26 mouse cellular contexts compared by ENCODE assay signal in the genomic region with DNA sequence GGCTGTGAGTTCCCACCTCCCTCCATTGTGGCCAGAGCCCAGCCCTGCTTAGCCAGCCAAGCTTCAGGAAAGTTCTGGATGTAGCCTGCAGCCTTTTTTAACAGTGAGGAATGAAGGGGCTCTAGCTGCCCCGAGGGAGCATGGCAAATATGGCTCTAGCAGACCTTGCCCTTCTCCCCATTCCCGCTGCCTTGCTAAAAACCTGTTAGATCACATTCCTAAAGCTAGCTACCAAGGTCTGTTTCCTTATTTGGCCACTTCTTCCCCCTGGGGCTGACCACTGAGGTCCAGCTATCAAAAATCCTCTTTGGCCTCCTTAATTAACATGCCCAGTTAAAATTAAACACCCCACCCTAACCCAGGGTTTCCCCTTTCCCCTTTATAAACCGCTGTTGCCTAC. TPM values are rescaled to one million over a fixed set of nuclear protein-coding genes. Genes with fewer than 3 reads are reported as not detected.
DNase-seq lines count a peak whose midpoint lies in the region; ATAC-seq lines count a peak whose summit lies in the region.
"Had no signal": no experiment of that assay in that cellular context is flagged by ENCODE, and none has a peak within 500 bp of the region (broad histone marks: within the 10 kb centered on the region; RNA-seq: fewer than 3 reads in every experiment).

No protein-coding gene starts in this region.

- H3K36me3 ChIP-seq in lung, embryonic 16.5 days (ENCODE audit: control insufficient read depth, insufficient read depth, low read length) = no peaks in the 10 kb centered on the region
- no peaks in the 10 kb centered on the region for H3K36me3 ChIP-seq in kidney, embryonic 15.5 days
- H3K36me3 ChIP-seq in limb, embryonic 10.5 days = no peaks in the 10 kb centered on the region
- H3K36me3 ChIP-seq: embryonic facial prominence, embryonic 15.5 days; heart, embryonic 12.5 days; hindbrain, embryonic 15.5 days; limb, embryonic 13.5 days; liver, embryonic 13.5 days; neural tube, embryonic 12.5 days had no signal

- H3K27ac ChIP-seq in lung, embryonic 16.5 days (ENCODE audit: low read length) = peak overlapping the region; percentile 61
- H3K27ac ChIP-seq in kidney, embryonic 15.5 days = peak overlapping the region; percentile 75
- H3K27ac ChIP-seq in limb, embryonic 10.5 days = 0 out of 2 replicates have a peak overlapping the region, but pooled peaks have one; percentile 26
- H3K27ac ChIP-seq: embryonic facial prominence, embryonic 15.5 days; hindbrain, embryonic 15.5 days; limb, embryonic 13.5 days; liver, embryonic 13.5 days; macrophage; neural tube, embryonic 12.5 days had no signal

- H3K9ac ChIP-seq in lung, embryonic 16.5 days (ENCODE audit: low read length) = 0 out of 2 replicates have a peak overlapping the region, but pooled peaks have one; percentile 5
- no peak overlapping the region for H3K9ac ChIP-seq in kidney, embryonic 15.5 days
- H3K9ac ChIP-seq: embryonic facial prominence, embryonic 15.5 days; heart, embryonic 12.5 days; hindbrain, embryonic 15.5 days; limb, embryonic 13.5 days; liver, embryonic 13.5 days; neural tube, embryonic 12.5 days had no signal

- no peaks in the 10 kb centered on the region for H3K27me3 ChIP-seq in lung, embryonic 16.5 days (ENCODE audit: control insufficient read depth, insufficient read depth, low read depth, low read length)
- no peaks in the 10 kb centered on the region for H3K27me3 ChIP-seq in kidney, embryonic 15.5 days
- H3K27me3 ChIP-seq in limb, embryonic 10.5 days (ENCODE audit: low read depth, poor library complexity, severe bottlenecking) = no peaks in the 10 kb centered on the region
- H3K27me3 ChIP-seq: embryonic facial prominence, embryonic 15.5 days; hindbrain, embryonic 15.5 days; limb, embryonic 13.5 days; liver, embryonic 13.5 days; neural tube, embryonic 12.5 days had no signal

- no peak overlapping the region for H3K4me2 ChIP-seq in lung, embryonic 16.5 days (ENCODE audit: low read depth, low read length)
- H3K4me2 ChIP-seq in kidney, embryonic 15.5 days = no peak overlapping the region
- H3K4me2 ChIP-seq: embryonic facial prominence, embryonic 15.5 days; heart, embryonic 12.5 days; hindbrain, embryonic 15.5 days; limb, embryonic 13.5 days; liver, embryonic 13.5 days; midbrain, embryonic 11.5 days; neural tube, embryonic 12.5 days had no signal

- ATAC-seq in lung, embryonic 16.5 days (ENCODE audit: low read depth) = peak; percentile 71; the same call in 1 of the 2 replicates
- peak; percentile 43; the same call in 1 of the 2 replicates for ATAC-seq in kidney, embryonic 15.5 days (replicated peaks; ENCODE audit: low FRiP score)
- ATAC-seq: Patski had no signal

- no peak for DNase-seq in lung, postnatal 14 days
- DNase-seq in kidney, adult 18-20 months = peak; percentile 16
- DNase-seq in limb, embryonic 10.5 days (ENCODE audit: low spot score) = no peak
- no peak for DNase-seq in layer of hippocampus, postnatal 36 days
- no peak for DNase-seq in cerebellum, postnatal 14 days
- DNase-seq in gastrocnemius, postnatal 4 days (ENCODE audit: low spot score in 2 of 2) = no peak
- DNase-seq: adrenal gland, adult 8-10 months; cerebellum, adult 9-11 months; heart, adult 11 months; liver, embryonic 13.5 days; right cerebral cortex, adult 18-20 months; thymus, adult 18-20 months; thymus, postnatal 4 days had no signal

- whole genome bisulfite sequencing in lung, embryonic 16.5 days = 41% methylated on average over 3 of the region's 3 CpGs
- 45% methylated on average over 3 of the region's 3 CpGs for WGBS in kidney, embryonic 15.5 days
- WGBS in limb, embryonic 10.5 days = 65% methylated on average over 3 of the region's 3 CpGs

- no peaks in the 10 kb centered on the region for H3K9me3 ChIP-seq in lung, embryonic 16.5 days (ENCODE audit: control insufficient read depth, low read length)
- H3K9me3 ChIP-seq in kidney, embryonic 15.5 days (replicated peaks) = no peaks in the 10 kb centered on the region
- H3K9me3 ChIP-seq in limb, embryonic 10.5 days (replicated peaks) = no peaks in the 10 kb centered on the region
- H3K9me3 ChIP-seq: embryonic facial prominence, embryonic 15.5 days; heart, embryonic 12.5 days; hindbrain, embryonic 15.5 days; limb, embryonic 13.5 days; liver, embryonic 13.5 days; neural tube, embryonic 12.5 days had no signal

- H3K4me1 ChIP-seq in lung, embryonic 16.5 days (replicated peaks; ENCODE audit: control insufficient read depth, insufficient read depth, low read length) = peaks cover 4% of the 10 kb centered on the region; the same call in 1 of the 2 replicates
- H3K4me1 ChIP-seq in kidney, embryonic 15.5 days = peaks cover 8% of the 10 kb centered on the region; the same call in 1 of the 2 replicates
- H3K4me1 ChIP-seq in limb, embryonic 10.5 days = 0 out of 2 replicates have a peak, but pooled peaks cover 6% of the 10 kb centered on the region
- H3K4me1 ChIP-seq: heart, embryonic 12.5 days; hindbrain, embryonic 15.5 days; limb, embryonic 13.5 days; neural tube, embryonic 12.5 days had no signal

- no peak overlapping the region for H3K4me3 ChIP-seq in lung, embryonic 16.5 days (ENCODE audit: low read length)
- no peak overlapping the region for H3K4me3 ChIP-seq in kidney, embryonic 15.5 days (replicated peaks)
- no peak overlapping the region for H3K4me3 ChIP-seq in limb, embryonic 10.5 days
- H3K4me3 ChIP-seq: embryonic facial prominence, embryonic 15.5 days; heart, embryonic 12.5 days; hindbrain, embryonic 15.5 days; limb, embryonic 13.5 days; liver, embryonic 13.5 days; neural tube, embryonic 12.5 days had no signal

RNA-seq across cellular contexts. Expression of gene Cd22, which starts 12.4 kb away (rescaled TPM):
- polyA plus RNA-seq in lung, embryonic 16.5 days (2015; fragmentation: Nextera tagmentation; extraction: Ambion mirVana) = 0.15 and 0.16 TPM in 2 replicates
- polyA plus RNA-seq in kidney, embryonic 15.5 days (2015; fragmentation: Nextera tagmentation; extraction: Ambion mirVana) = 0.12 and 0.19 TPM in 2 replicates
- polyA plus RNA-seq in limb, embryonic 10.5 days (2016; fragmentation: Nextera tagmentation; extraction: Ambion mirVana) = 0.59 TPM in 1 of 2 replicates, not detected in the other
- total RNA-seq in layer of hippocampus, postnatal 36 days (2021) = not detected
- under 1 TPM; 0.54 to 0.81 TPM for total RNA-seq in gastrocnemius, postnatal 4 days (2021)
- total RNA-seq: gastrocnemius, adult 18-20 months; layer of hippocampus, postnatal 10 days had no signal
- polyA plus RNA-seq: heart, embryonic 12.5 days; midbrain, embryonic 11.5 days; neural tube, embryonic 12.5 days; Patski had no signal

RNA-seq across cellular contexts. Expression of gene Mag, which starts 22.2 kb away (rescaled TPM):
- 0.23 and 0.28 TPM in 2 replicates for polyA plus RNA-seq in lung, embryonic 16.5 days (2015; fragmentation: Nextera tagmentation; extraction: Ambion mirVana)
- polyA plus RNA-seq in kidney, embryonic 15.5 days (2015; fragmentation: Nextera tagmentation; extraction: Ambion mirVana) = 0.39 and 0.61 TPM in 2 replicates
- 0.21 TPM in 1 of 2 replicates, not detected in the other for polyA plus RNA-seq in limb, embryonic 10.5 days (2016; fragmentation: Nextera tagmentation; extraction: Ambion mirVana)
- 100 to 1,000 TPM; 196 to 197 TPM for total RNA-seq in layer of hippocampus, postnatal 36 days (2021)
- total RNA-seq in gastrocnemius, postnatal 4 days (2021) = 10 to 100 TPM; 11.8 to 12.3 TPM
- polyA plus RNA-seq: heart, embryonic 12.5 days; Patski had no signal

RNA-seq across cellular contexts. Expression of gene Ffar1, which starts 31.2 kb away (rescaled TPM):
- polyA plus RNA-seq in lung, embryonic 16.5 days (2015; fragmentation: Nextera tagmentation; extraction: Ambion mirVana) = not detected in 2 replicates
- polyA plus RNA-seq in kidney, embryonic 15.5 days (2015; fragmentation: Nextera tagmentation; extraction: Ambion mirVana) = not detected in 2 replicates
- not detected in 2 replicates for polyA plus RNA-seq in limb, embryonic 10.5 days (2016; fragmentation: Nextera tagmentation; extraction: Ambion mirVana)
- not detected for total RNA-seq in layer of hippocampus, postnatal 36 days (2021)
- not detected for total RNA-seq in gastrocnemius, postnatal 4 days (2021)
- total RNA-seq: adrenal gland, adult 8-10 months; gastrocnemius, adult 18-20 months; heart, postnatal 25 days; layer of hippocampus, postnatal 10 days had no signal
- polyA plus RNA-seq: embryonic facial prominence, embryonic 15.5 days; heart, embryonic 12.5 days; hindbrain, embryonic 15.5 days; limb, embryonic 13.5 days; liver, embryonic 13.5 days; macrophage; midbrain, embryonic 11.5 days; neural tube, embryonic 12.5 days; Patski had no signal

RNA-seq across cellular contexts. Expression of gene Hamp2, which starts 32.0 kb away (rescaled TPM):
- polyA plus RNA-seq in lung, embryonic 16.5 days (2015; fragmentation: Nextera tagmentation; extraction: Ambion mirVana) = not detected in 2 replicates
- polyA plus RNA-seq in kidney, embryonic 15.5 days (2015; fragmentation: Nextera tagmentation; extraction: Ambion mirVana) = not detected in 2 replicates
- polyA plus RNA-seq in limb, embryonic 10.5 days (2016; fragmentation: Nextera tagmentation; extraction: Ambion mirVana) = not detected in 2 replicates
- total RNA-seq in layer of hippocampus, postnatal 36 days (2021) = not detected
- not detected for total RNA-seq in gastrocnemius, postnatal 4 days (2021)
- total RNA-seq: gastrocnemius, adult 18-20 months; layer of hippocampus, postnatal 10 days had no signal
- polyA plus RNA-seq: embryonic facial prominence, embryonic 15.5 days; heart, embryonic 12.5 days; hindbrain, embryonic 15.5 days; limb, embryonic 13.5 days; liver, embryonic 13.5 days; macrophage; midbrain, embryonic 11.5 days; neural tube, embryonic 12.5 days; Patski had no signal

RNA-seq across cellular contexts. Expression of gene Ffar3, which starts 36.5 kb away (rescaled TPM):
- not detected in 2 replicates for polyA plus RNA-seq in lung, embryonic 16.5 days (2015; fragmentation: Nextera tagmentation; extraction: Ambion mirVana)
- 0.22 and 0.88 TPM in 2 replicates for polyA plus RNA-seq in kidney, embryonic 15.5 days (2015; fragmentation: Nextera tagmentation; extraction: Ambion mirVana)
- not detected in 2 replicates for polyA plus RNA-seq in limb, embryonic 10.5 days (2016; fragmentation: Nextera tagmentation; extraction: Ambion mirVana)
- not detected for total RNA-seq in layer of hippocampus, postnatal 36 days (2021)
- total RNA-seq in gastrocnemius, postnatal 4 days (2021) = not detected
- total RNA-seq: gastrocnemius, adult 18-20 months; heart, postnatal 25 days; layer of hippocampus, postnatal 10 days had no signal
- polyA plus RNA-seq: embryonic facial prominence, embryonic 15.5 days; heart, embryonic 12.5 days; hindbrain, embryonic 15.5 days; limb, embryonic 13.5 days; liver, embryonic 13.5 days; macrophage; midbrain, embryonic 11.5 days; neural tube, embryonic 12.5 days; Patski had no signal
